Comparison of ENCODE assay signal across 8 mouse cellular contexts in the genomic region with DNA sequence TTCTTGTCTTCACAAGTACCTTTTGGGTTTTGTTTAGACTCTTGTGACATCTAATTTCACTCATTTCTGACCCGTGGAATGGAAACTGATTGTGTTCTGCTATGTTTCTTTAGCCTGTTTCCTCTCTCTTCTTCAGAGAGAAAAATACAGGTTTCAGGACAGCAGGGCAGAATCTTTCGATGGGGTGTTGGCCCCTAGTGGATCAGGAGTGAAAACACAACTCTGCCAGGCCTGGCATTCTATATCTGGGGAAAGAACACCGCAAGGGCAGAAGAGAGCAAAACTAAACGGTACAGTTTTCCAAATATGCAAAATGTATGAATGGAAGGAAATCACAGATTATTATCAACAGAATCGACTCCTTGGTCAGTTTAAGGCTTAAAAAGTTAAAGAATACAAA. TPM values are rescaled to one million over a fixed set of nuclear protein-coding genes. Genes with fewer than 3 reads are reported as not detected.
A peak's percentile ranks its signal among the peaks of the same experiment; 100 is the strongest.
DNase-seq lines count a peak whose midpoint lies in the region; ATAC-seq and TF ChIP-seq lines count a peak whose summit lies in the region.
"Had no signal": no experiment of that assay in that cellular context is flagged by ENCODE, and none has a peak within 500 bp of the region (broad histone marks: within the 10 kb centered on the region; RNA-seq: fewer than 3 reads in every experiment).

No protein-coding gene starts in this region.

- no peaks in the 10 kb centered on the region for H3K9me3 ChIP-seq in hindbrain, embryonic 12.5 days (replicated peaks)
- no peaks in the 10 kb centered on the region for H3K9me3 ChIP-seq in hindbrain, embryonic 10.5 days
- no peaks in the 10 kb centered on the region for H3K9me3 ChIP-seq in forebrain, postnatal 0 days (ENCODE audit: low read length)

- no peak overlapping the region for H3K4me2 ChIP-seq in hindbrain, embryonic 12.5 days (replicated peaks)
- no peak overlapping the region for H3K4me2 ChIP-seq in forebrain, postnatal 0 days (ENCODE audit: low read depth)

- H3K9ac ChIP-seq in hindbrain, embryonic 12.5 days, result no peak overlapping the region
- no peak overlapping the region for H3K9ac ChIP-seq in forebrain, postnatal 0 days

- peaks cover 3% of the 10 kb centered on the region for H3K4me1 ChIP-seq in hindbrain, embryonic 12.5 days
- H3K4me1 ChIP-seq in hindbrain, embryonic 10.5 days (replicated peaks), result peaks cover 14% of the 10 kb centered on the region
- H3K4me1 ChIP-seq in forebrain, postnatal 0 days (ENCODE audit: insufficient read depth), result no peaks in the 10 kb centered on the region
- H3K4me1 ChIP-seq in thymus, adult 2 months (replicated peaks; ENCODE audit: control insufficient read depth, insufficient read depth, low read length), result no peaks in the 10 kb centered on the region

- no peak overlapping the region for H3K27ac ChIP-seq in hindbrain, embryonic 12.5 days
- no peak overlapping the region for H3K27ac ChIP-seq in hindbrain, embryonic 10.5 days
- H3K27ac ChIP-seq in forebrain, postnatal 0 days (ENCODE audit: low read depth, low read length), result no peak overlapping the region
- H3K27ac ChIP-seq in thymus, adult 2 months (ENCODE audit: control insufficient read depth, insufficient read depth, low read length), result no peak overlapping the region

- no peak for TF ChIP-seq POLR2A in thymus, adult 2 months (IDR thresholded peaks at IDR 0.05; ENCODE audit: control insufficient read depth, extremely low read depth, insufficient read depth, low read length, poor library complexity)

- H3K27me3 ChIP-seq in hindbrain, embryonic 12.5 days, result no peaks in the 10 kb centered on the region
- no peaks in the 10 kb centered on the region for H3K27me3 ChIP-seq in hindbrain, embryonic 10.5 days (ENCODE audit: insufficient read depth, poor library complexity, severe bottlenecking)
- no peaks in the 10 kb centered on the region for H3K27me3 ChIP-seq in forebrain, postnatal 0 days (ENCODE audit: insufficient read depth, low read length)
- H3K27me3 ChIP-seq in thymus, adult 2 months (ENCODE audit: control insufficient read depth, insufficient read depth, low read length), result no peaks in the 10 kb centered on the region

- DNase-seq in hindbrain, embryonic 10.5 days (ENCODE audit: low spot score), result no peak
- peak; percentile 6 for DNase-seq in urinary bladder, postnatal 14 days (ENCODE audit: low spot score)
- no peak for DNase-seq in urinary bladder, adult 2 months (ENCODE audit: low spot score)
- peak; percentile 35 for DNase-seq in forebrain, postnatal 0 days
- no peak for DNase-seq in B cell, adult 2 months
- DNase-seq in thymus, adult 2 months, result no peak

- TF ChIP-seq CTCF in forebrain, postnatal 0 days (IDR thresholded peaks at IDR 0.05; ENCODE audit: low read depth), result peak; percentile 59
- TF ChIP-seq CTCF in thymus, adult 2 months (IDR thresholded peaks at IDR 0.05; ENCODE audit: borderline replicate concordance, control insufficient read depth, extremely low read depth, insufficient read depth, low read length, poor library complexity), result no peak

- ATAC-seq in hindbrain, embryonic 12.5 days (ENCODE audit: low FRiP score), result peak; percentile 36; the same call in 1 of the 2 replicates
- peak; percentile 61; the same call in 1 of the 2 replicates for ATAC-seq in forebrain, postnatal 0 days

- H3K36me3 ChIP-seq in hindbrain, embryonic 12.5 days, result no peaks in the 10 kb centered on the region
- no peaks in the 10 kb centered on the region for H3K36me3 ChIP-seq in hindbrain, embryonic 10.5 days
- no peaks in the 10 kb centered on the region for H3K36me3 ChIP-seq in forebrain, postnatal 0 days (ENCODE audit: insufficient read depth)
- no peaks in the 10 kb centered on the region for H3K36me3 ChIP-seq in thymus, adult 2 months (ENCODE audit: control insufficient read depth, insufficient read depth, low read length)

- H3K4me3 ChIP-seq in hindbrain, embryonic 12.5 days, result no peak overlapping the region
- no peak overlapping the region for H3K4me3 ChIP-seq in hindbrain, embryonic 10.5 days
- H3K4me3 ChIP-seq in forebrain, postnatal 0 days (ENCODE audit: low read depth, low read length), result no peak overlapping the region
- H3K4me3 ChIP-seq in thymus, adult 2 months (ENCODE audit: control insufficient read depth, insufficient read depth, low read length), result no peak overlapping the region

- 27% methylated on average over 5 of the region's 5 CpGs for WGBS in hindbrain, embryonic 12.5 days
- 36% methylated on average over 5 of the region's 5 CpGs for WGBS in hindbrain, embryonic 10.5 days
- WGBS in forebrain, postnatal 0 days, result 29% methylated on average over 5 of the region's 5 CpGs
- 20% methylated on average over 5 of the region's 5 CpGs for WGBS in thymus, adult 2 months

RNA-seq across cellular contexts. Expression of gene Exo1, which starts 12.8 kb away (rescaled TPM):
- polyA plus RNA-seq in hindbrain, embryonic 12.5 days (2016; fragmentation: Nextera tagmentation; extraction: Ambion mirVana), result 52.8 and 54.5 TPM in 2 replicates
- polyA plus RNA-seq in hindbrain, embryonic 10.5 days (2016; fragmentation: Nextera tagmentation; extraction: Ambion mirVana), result 85.3 and 130 TPM in 2 replicates
- polyA plus RNA-seq in urinary bladder, adult 2 months (2012; rRNA removed), result 0.17 and 0.21 TPM in 2 replicates
- total RNA-seq in forebrain, postnatal 0 days (2014; rRNA removed), result 1.7 and 8.6 TPM in 2 replicates
- polyA plus RNA-seq in forebrain, postnatal 0 days (2015; fragmentation: Nextera tagmentation; extraction: Ambion mirVana), result 2.1 TPM in 2 replicates
- 3.2 and 5.8 TPM in 2 replicates for polyA plus RNA-seq in thymus, adult 2 months (2012; rRNA removed)

RNA-seq across cellular contexts. Expression of gene Gm38100, which starts 52.6 kb away (rescaled TPM):
- polyA plus RNA-seq in hindbrain, embryonic 12.5 days (2016; fragmentation: Nextera tagmentation; extraction: Ambion mirVana), result not detected in 2 replicates
- 0.17 and 0.18 TPM in 2 replicates for polyA plus RNA-seq in hindbrain, embryonic 10.5 days (2016; fragmentation: Nextera tagmentation; extraction: Ambion mirVana)
- polyA plus RNA-seq in urinary bladder, adult 2 months (2012; rRNA removed), result not detected in 2 replicates
- total RNA-seq in forebrain, postnatal 0 days (2014; rRNA removed), result not detected in 2 replicates
- polyA plus RNA-seq in forebrain, postnatal 0 days (2015; fragmentation: Nextera tagmentation; extraction: Ambion mirVana), result not detected in 2 replicates
- polyA plus RNA-seq in thymus, adult 2 months (2012; rRNA removed), result 0.07 TPM in 1 of 2 replicates, not detected in the other
- total RNA-seq: layer of hippocampus, adult 18-20 months had no signal

Comparison
In these comparisons a context has a peak if more than half of its experiments do, and no peak if none do; other contexts are left out.
1. DNase-seq: peak in urinary bladder, postnatal 14 days (single experiment) and forebrain, postnatal 0 days (single experiment); none in hindbrain, embryonic 10.5 days (single experiment), urinary bladder, adult 2 months (single experiment), B cell, adult 2 months (0 of 2) and thymus, adult 2 months (single experiment).